In the genomic region with DNA sequence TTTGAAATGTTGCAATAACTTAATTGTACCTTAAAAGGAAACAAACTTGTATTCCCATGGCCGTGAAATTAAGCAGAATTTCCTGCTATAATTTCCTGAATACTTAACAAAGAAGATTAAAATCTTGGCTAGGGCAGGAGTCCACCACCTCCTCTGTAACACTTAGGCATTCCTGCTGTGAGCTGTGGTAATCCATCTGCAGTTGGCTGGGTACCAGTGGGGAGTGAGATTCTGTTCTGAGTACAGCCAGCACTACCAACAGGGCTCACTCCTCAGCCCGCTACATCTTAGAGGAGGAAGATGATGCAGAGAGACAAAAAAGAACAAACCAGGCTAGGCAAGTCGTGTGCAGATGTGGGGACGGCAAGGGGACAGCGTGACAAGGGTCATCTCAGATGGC, we compare ENCODE assay signal across 16 mouse cellular contexts. TPM values are rescaled to one million over a fixed set of nuclear protein-coding genes. Genes with fewer than 3 reads are reported as not detected.
DNase-seq lines count a peak whose midpoint lies in the region; ATAC-seq lines count a peak whose summit lies in the region.
"Had no signal": no experiment of that assay in that cellular context is flagged by ENCODE, and none has a peak within 500 bp of the region (broad histone marks: within the 10 kb centered on the region; RNA-seq: fewer than 3 reads in every experiment).

No protein-coding gene starts in this region.

- no peak overlapping the region for H3K4me2 ChIP-seq in kidney, embryonic 15.5 days
- no peak overlapping the region for H3K4me2 ChIP-seq in neural tube, embryonic 14.5 days (ENCODE audit: low read depth, low read length)

- no peaks in the 10 kb centered on the region for H3K9me3 ChIP-seq in kidney, embryonic 15.5 days (replicated peaks)
- H3K9me3 ChIP-seq in neural tube, embryonic 14.5 days (ENCODE audit: control insufficient read depth, low read length) = no peaks in the 10 kb centered on the region; the same call in 1 of the 2 replicates

- no peak for DNase-seq in frontal cortex, postnatal 14 days (ENCODE audit: low spot score in 2 of 2)
- no peak for DNase-seq in kidney, adult 11 months
- DNase-seq in neural tube, embryonic 10.5 days (ENCODE audit: extremely low spot score, low spot score) = no peak
- peak; percentile 43 for DNase-seq in telencephalon, adult 2 months (ENCODE audit: low read depth, low spot score)
- no peak for DNase-seq in adrenal gland, adult 8-10 months
- DNase-seq: embryo, embryonic 11 days; heart, adult 18-20 months; kidney, postnatal 14 days; liver, postnatal 0 days; thymus, postnatal 4 days had no signal

- peaks cover 3% of the 10 kb centered on the region; the same call in 1 of the 2 replicates for H3K36me3 ChIP-seq in kidney, embryonic 15.5 days
- H3K36me3 ChIP-seq in neural tube, embryonic 14.5 days (ENCODE audit: control insufficient read depth, insufficient read depth, low read length) = no peaks in the 10 kb centered on the region; the same call in 1 of the 2 replicates

- 81% methylated on average over 5 of the region's 5 CpGs for WGBS in kidney, embryonic 15.5 days
- WGBS in neural tube, embryonic 14.5 days = 85% methylated on average over 5 of the region's 5 CpGs

- no peak overlapping the region for H3K9ac ChIP-seq in kidney, embryonic 15.5 days
- H3K9ac ChIP-seq in neural tube, embryonic 14.5 days (replicated peaks; ENCODE audit: low read depth, low read length) = no peak overlapping the region
- H3K9ac ChIP-seq: liver, postnatal 0 days had no signal

- peaks cover 4% of the 10 kb centered on the region; the same call in 1 of the 2 replicates for H3K4me1 ChIP-seq in kidney, embryonic 15.5 days
- no peaks in the 10 kb centered on the region; the same call in 1 of the 2 replicates for H3K4me1 ChIP-seq in neural tube, embryonic 14.5 days (ENCODE audit: control insufficient read depth, insufficient read depth, low read length)

- ATAC-seq in frontal cortex, adult (ENCODE audit: low TSS enrichment) = peak; percentile 88
- no peak for ATAC-seq in kidney, embryonic 15.5 days (replicated peaks; ENCODE audit: low FRiP score)
- ATAC-seq in neural tube, embryonic 14.5 days (ENCODE audit: low read depth) = no peak
- ATAC-seq: forebrain, embryonic 14.5 days; liver, postnatal 0 days; Patski had no signal

- H3K4me3 ChIP-seq in kidney, embryonic 15.5 days (replicated peaks) = no peak overlapping the region
- no peak overlapping the region for H3K4me3 ChIP-seq in neural tube, embryonic 14.5 days (ENCODE audit: low read depth, low read length)

- H3K27me3 ChIP-seq in kidney, embryonic 15.5 days = no peaks in the 10 kb centered on the region
- H3K27me3 ChIP-seq in neural tube, embryonic 14.5 days (ENCODE audit: control insufficient read depth, insufficient read depth, low read length) = no peaks in the 10 kb centered on the region
- H3K27me3 ChIP-seq: Patski had no signal

- H3K27ac ChIP-seq in kidney, embryonic 15.5 days = 0 out of 2 replicates have a peak overlapping the region, but pooled peaks have one; percentile 9
- H3K27ac ChIP-seq in neural tube, embryonic 14.5 days (ENCODE audit: low read depth, low read length) = 0 out of 2 replicates have a peak overlapping the region, but pooled peaks have one; percentile 48

RNA-seq across cellular contexts. Expression of gene Shisa3, which starts 46.9 kb away (rescaled TPM):
- polyA plus RNA-seq in kidney, embryonic 15.5 days (2015; fragmentation: Nextera tagmentation; extraction: Ambion mirVana) = 116 and 119 TPM in 2 replicates
- 2.4 and 3.2 TPM in 2 replicates for polyA plus RNA-seq in neural tube, embryonic 14.5 days (2014; fragmentation: Nextera tagmentation; extraction: Ambion mirVana)
- 1 to 10 TPM in 2 of 4 experiments, under 1 TPM in 2; 0.52 to 2.0 (median 1.2) TPM for total RNA-seq in adrenal gland, adult 8-10 months (2022)
- total RNA-seq: megakaryocyte progenitor cell, adult 5-6 weeks had no signal
- polyA plus RNA-seq: Patski had no signal

Comparison
In these comparisons a context has a peak if more than half of its experiments do, and no peak if none do; other contexts are left out.
1. RNA of gene Shisa3, which starts 46.9 kb away (polyA plus RNA-seq): 116 to 119 TPM in kidney, embryonic 15.5 days; 2.4 to 3.2 TPM in neural tube, embryonic 14.5 days; every median in the first group is over 10 times any median in the second.